Mouse (Mus musculus): ENCODE measurements around the gene BC049352. TPM values are rescaled to one million over a fixed set of nuclear protein-coding genes. Genes with fewer than 3 reads are reported as not detected.

The BC049352 gene
- total RNA-seq, 2 experiments from 2014 or later, result 0.12 TPM; not detected in 1

DNA sequence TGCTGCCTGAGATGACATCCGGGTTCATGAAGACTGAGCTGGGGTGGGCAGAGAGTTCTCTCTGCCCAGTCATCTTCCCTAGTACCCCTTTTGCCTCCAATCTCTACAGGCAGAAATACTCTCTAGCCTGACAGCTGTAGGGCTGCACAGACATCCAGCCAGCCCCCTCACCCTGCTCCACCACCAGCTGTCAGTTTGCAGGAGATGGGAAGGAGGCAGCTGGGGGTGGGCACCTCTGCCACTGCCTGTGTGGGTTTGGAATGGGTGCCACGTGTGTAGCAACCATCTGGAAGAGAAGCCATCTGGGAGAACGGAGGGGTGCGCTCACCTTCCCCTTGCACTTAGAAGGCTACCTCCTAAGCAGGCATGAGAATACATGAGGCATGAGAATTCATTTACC, 3.4 kb downstream of the BC049352 start:
- intact Hi-C loops (cut with DNase I; ENCODE audit: low total_unique reads), result no loop called here
- no peak for DNase-seq

- DNase-seq, result no peak
- intact Hi-C loops (cut with DNase I; ENCODE audit: low total_unique reads), result no loop called here
These were observed 7.1 kb downstream of the BC049352 start for GRCm38 (mm10) chr9:45188570-45189563.

DNA sequence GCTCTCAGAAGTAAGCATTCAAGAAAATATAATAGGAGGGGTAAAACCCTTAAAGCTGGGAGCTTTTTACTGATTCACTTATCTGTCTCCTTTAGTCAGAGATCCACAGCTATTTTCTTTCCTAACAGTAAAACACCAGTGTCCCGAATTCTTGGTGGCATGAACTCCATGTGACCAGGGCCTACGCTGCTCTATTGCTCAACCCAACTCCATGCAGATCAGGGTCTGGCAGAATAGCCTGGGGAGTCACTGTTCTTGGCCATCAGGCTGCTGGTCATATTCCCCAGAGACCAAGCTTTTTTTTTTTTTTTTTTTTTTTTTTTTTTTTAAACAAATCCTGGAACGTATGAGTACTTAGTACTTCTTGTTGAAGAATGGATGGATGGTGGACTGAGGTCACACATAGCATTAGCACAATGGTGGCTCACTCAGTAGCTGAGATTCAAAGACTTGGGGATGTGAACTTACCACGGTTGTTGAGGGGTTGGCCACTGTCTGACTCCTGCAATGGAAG, 7.9 kb downstream of the BC049352 start:
- DNase-seq, result no peak
- intact Hi-C loops (cut with DNase I; ENCODE audit: low total_unique reads), result no loop called here

DNA sequence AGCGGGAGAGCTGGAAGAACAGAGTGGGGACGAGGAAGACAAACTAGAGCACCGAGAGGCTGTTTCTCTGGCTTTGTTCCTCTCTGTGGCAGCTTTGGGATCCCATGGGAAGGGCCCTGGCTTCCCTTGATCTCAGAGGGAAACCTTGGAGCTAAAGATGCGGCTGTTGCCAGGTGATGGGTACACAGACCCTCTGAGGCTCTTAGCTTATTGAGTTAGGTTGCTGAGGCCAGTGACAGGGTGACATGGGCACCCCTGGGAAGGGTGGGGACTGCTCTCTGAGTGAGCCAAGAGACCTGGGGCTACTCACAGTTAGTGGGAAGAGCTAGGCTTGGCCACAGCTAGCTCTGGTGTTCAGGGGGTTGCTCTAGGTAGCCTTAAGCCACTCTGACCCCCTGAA, 13.7 kb downstream of the BC049352 start:
- DNase-seq, result no peak
- intact Hi-C loops (cut with DNase I; ENCODE audit: low total_unique reads), result no loop called here

GRCm38 (mm10) chr9:45196125-45196830, 14.5 kb downstream of the BC049352 start:
- DNase-seq, result no peak
- intact Hi-C loops (cut with DNase I; ENCODE audit: low total_unique reads), result no loop called here

- intact Hi-C loops (cut with DNase I; ENCODE audit: low total_unique reads), result no loop called here
- no peak for DNase-seq
These were observed 15.7 kb downstream of the BC049352 start for GRCm38 (mm10) chr9:45197549-45197948.

DNA sequence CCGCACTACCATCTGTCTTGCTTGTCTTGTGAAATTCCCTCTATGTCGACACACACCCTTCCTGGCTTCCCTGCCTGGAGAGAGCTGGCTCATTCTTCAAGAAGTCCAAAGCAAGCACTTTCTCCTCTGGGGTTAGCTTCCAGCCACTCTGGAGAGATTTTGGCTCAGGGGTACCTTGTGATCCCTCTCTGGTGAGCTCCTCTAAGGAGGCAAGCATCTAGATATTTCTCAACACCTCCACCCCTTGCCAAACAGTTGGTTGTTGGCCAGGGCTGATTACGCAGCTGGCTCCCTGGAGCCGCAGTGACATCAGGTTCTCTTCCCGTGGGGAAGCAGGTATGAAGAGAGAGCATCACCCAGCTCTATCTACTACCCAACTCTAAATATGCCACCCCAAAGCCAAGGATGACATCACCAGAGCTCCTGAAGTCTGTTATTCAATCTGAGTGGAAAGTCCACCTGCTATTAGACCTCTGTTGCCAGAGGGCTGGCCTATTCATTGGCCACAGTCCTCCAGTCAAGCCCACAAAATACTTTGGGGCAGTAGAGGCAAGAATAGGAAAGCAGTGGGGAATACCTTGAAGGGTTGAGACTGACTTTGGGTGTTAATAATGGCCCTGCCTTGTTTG, 19.6 kb downstream of the BC049352 start:
- intact Hi-C loops (cut with DNase I; ENCODE audit: low total_unique reads), result no loop called here
- DNase-seq, result no peak

- intact Hi-C loops (cut with DNase I; ENCODE audit: low total_unique reads), result no loop called here
- DNase-seq, result no peak
These were observed 20.4 kb downstream of the BC049352 start for GRCm38 (mm10) chr9:45202021-45202798.

GRCm38 (mm10) chr9:45203797-45204410, 22.1 kb downstream of the BC049352 start, which contains the start of gene Tmprss4:
Gene Tmprss4 (minus strand): TSS chr9:45204092.
- DNase-seq, result no peak
- intact Hi-C loops (cut with DNase I; ENCODE audit: low total_unique reads), result no loop called here

GRCm38 (mm10) chr9:45205143-45205542, 23.3 kb downstream of the BC049352 start:
- intact Hi-C loops (cut with DNase I; ENCODE audit: low total_unique reads), result no loop called here

GRCm38 (mm10) chr9:45206121-45206520, 24.3 kb downstream of the BC049352 start:
- intact Hi-C loops (cut with DNase I; ENCODE audit: low total_unique reads), result no loop called here

More at GRCm38 (mm10) chr9:45205143-45205542, 23.3 kb downstream of the BC049352 start:
- DNase-seq, result no peak

DNA sequence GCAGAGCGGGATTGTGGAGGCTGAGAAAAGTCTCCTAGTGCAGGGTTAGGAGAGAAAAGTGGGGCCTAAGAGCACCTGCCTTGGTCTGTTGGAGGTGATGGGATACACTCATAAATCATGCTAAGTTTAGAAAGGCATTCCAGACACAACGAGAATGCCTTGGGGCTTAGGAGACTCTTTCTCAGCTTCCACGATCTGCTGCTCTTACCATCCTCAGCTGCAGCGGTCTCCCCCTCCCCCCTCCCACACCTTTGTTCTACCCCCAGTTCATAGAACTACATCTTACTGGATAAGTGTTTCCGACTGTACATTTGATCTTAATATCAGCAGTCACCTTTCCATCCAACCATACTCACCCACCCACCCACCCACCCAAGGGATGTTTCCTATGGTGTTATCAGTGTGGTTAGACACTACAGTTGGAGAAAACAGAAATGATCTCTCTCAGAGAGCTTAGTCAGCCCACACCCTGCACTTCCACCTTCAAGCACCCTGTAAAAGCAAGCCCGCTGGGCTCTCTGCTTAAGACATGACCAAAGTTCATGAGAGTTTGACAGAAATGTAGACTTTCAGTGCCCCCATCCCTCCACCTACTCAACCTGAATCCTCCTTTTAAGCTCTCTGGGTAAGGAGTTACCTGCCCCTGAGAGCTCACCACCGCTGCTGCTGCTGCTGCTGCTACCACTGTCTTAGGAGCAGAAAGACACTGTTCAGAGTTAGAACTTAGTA, 25.4 kb downstream of the BC049352 start:
- no peak for DNase-seq
- intact Hi-C loops (cut with DNase I; ENCODE audit: low total_unique reads), result no loop called here

More at GRCm38 (mm10) chr9:45206121-45206520, 24.3 kb downstream of the BC049352 start:
- no peak for DNase-seq

DNA sequence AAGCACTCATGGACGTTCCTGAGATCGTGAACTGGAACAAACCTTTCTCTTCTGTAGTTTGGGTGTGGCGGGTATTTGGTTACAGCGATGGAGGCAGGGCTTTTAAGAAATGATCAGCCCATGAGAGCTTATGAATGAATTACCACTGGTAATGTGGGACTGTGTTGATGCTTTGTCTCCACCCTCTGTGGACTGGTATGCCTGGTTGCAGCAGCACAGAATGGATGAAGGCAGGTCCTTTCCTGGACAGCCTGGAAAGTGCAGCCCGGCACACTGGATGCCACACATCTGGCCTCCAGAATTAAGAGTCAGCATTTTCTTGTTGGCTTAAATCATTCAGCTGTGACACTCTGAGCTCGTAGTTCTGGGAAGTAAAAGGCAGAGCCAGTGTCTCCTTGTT, 30.2 kb downstream of the BC049352 start:
- intact Hi-C loops (cut with DNase I; ENCODE audit: low total_unique reads), result no loop called here
- DNase-seq, result no peak

GRCm38 (mm10) chr9:45215526-45216179, 33.8 kb downstream of the BC049352 start:
- intact Hi-C loops (cut with DNase I; ENCODE audit: low total_unique reads), result no loop called here
- no peak for DNase-seq

GRCm38 (mm10) chr9:45219644-45220043, 37.8 kb downstream of the BC049352 start:
- no peak for DNase-seq
- intact Hi-C loops (cut with DNase I; ENCODE audit: low total_unique reads), result loop anchor here (10.0 kb wide), 1 partner anchor 195 kb away; no protein-coding TSS in a partner anchor

DNA sequence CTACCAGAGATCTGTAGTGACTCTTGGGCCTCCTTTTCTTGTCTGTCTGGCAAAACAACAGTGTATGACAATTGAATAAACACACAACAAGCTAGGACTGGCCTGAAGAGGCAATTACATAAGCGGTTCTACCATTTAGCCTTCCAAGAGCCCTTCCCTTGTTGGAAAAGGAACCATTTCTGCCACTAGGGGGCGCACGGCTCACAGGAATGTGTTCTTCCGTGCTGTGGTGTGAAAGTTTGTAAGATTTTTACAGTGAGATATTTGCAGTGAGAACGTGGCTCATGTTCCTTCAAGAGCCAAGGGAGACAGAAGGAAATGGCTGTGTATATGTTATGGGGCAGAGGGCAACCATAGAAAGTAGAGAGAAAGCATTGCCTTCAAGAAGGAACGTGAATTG, 39.8 kb downstream of the BC049352 start:
- DNase-seq, result peak; percentile 87
- intact Hi-C loops (cut with DNase I; ENCODE audit: low total_unique reads), result loop anchor here (10.0 kb wide), 1 partner anchor 193 kb away; no protein-coding TSS in a partner anchor

DNA sequence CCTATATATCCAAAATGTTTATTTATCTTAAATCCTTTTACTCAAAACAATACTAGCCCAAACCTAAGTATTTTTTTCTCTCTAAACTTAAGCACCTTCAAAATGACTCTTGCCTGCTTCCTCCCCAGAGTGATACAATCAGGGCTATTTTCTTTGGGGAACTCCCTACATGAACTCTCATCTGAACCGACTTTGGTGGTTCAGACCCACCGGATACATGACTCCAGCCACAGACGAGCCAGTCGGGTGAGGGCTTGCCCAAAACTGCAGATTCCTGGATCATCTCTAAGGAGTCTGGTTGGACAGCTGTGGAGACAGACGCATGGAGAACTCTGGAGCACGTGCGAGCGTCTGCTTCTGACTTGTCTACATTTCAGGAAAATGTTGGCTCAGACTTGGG, 47.6 kb downstream of the BC049352 start:
- intact Hi-C loops (cut with DNase I; ENCODE audit: low total_unique reads), result loop anchor here (10.0 kb wide), 1 partner anchor 185 kb away; no protein-coding TSS in a partner anchor
- DNase-seq, result no peak

All from gastrocnemius, postnatal 14 days (tissue).